Mouse (Mus musculus) midbrain, embryonic 11.5 days (tissue): Measurements from ENCODE around the gene Kifc5b. TPM values are rescaled to one million over a fixed set of nuclear protein-coding genes. Genes with fewer than 3 reads are reported as not detected.
"Not testable (repeated sequence)": the region's sequence is repeated elsewhere in the genome, so short reads cannot be mapped to it uniquely, and the experiment has no call there.

Experiments used
- ATAC-seq: fragments of 200-750 bp; cut with Nextera tagmentation; 2 replicates; pipeline ENCODE4 v1.8.0; 2017; ENCODE audit warnings: moderate TSS enrichment, moderate library complexity; ENCODE audit not compliant: low FRiP score
- DNase-seq: peaks from one replicate; pipeline ENCODE4 v3.0.0; 2015; ENCODE audit warnings: low spot score; ENCODE audit errors: missing footprints
- H3K27ac ChIP-seq: fragments of 300-500 bp; sonication (generic); 2 replicates; pipeline ENCODE4 v1.5.1; 2014; ENCODE audit warnings: low read depth, low read length
- H3K27me3 ChIP-seq: fragments of 300-500 bp; sonication (generic); 2 replicates; pipeline ENCODE4 v1.6.1; 2014; ENCODE audit warnings: mild to moderate bottlenecking, low read length, moderate library complexity, mixed read lengths; ENCODE audit not compliant: control insufficient read depth, insufficient read depth
- H3K36me3 ChIP-seq: fragments of 300-500 bp; sonication (generic); 2 replicates; pipeline ENCODE4 v1.6.1; 2014; ENCODE audit warnings: mild to moderate bottlenecking, low read length, moderate library complexity, mixed read lengths; ENCODE audit not compliant: control insufficient read depth, insufficient read depth
- H3K4me1 ChIP-seq: fragments of 300-500 bp; sonication (generic); 2 replicates; pipeline ENCODE4 v1.6.1; 2014; ENCODE audit warnings: low read length; ENCODE audit not compliant: control insufficient read depth, insufficient read depth
- H3K4me2 ChIP-seq: fragments of 300-500 bp; sonication (generic); 2 replicates; pipeline ENCODE4 v1.6.1; 2014; ENCODE audit warnings: mild to moderate bottlenecking, moderate library complexity
- H3K4me3 ChIP-seq: fragments of 300-500 bp; sonication (generic); 2 replicates; pipeline ENCODE4 v1.5.1; 2014; ENCODE audit warnings: low read depth, low read length
- H3K9ac ChIP-seq: fragments of 300-500 bp; sonication (generic); 2 replicates; pipeline ENCODE4 v1.6.1; 2014; ENCODE audit warnings: low read length
- H3K9me3 ChIP-seq: fragments of 300-500 bp; sonication (generic); 2 replicates; pipeline ENCODE4 v1.6.1; 2016; ENCODE audit warnings: low read length; ENCODE audit not compliant: control insufficient read depth
- WGBS: fragments of 180-500 bp; shearing (Covaris S2); extraction: QIAGEN DNeasy Blood & Tissue Kit; methylation state at CpG from one replicate; pipeline ENCODE4 v1.1.7; 2014; 5-methylcytosine and 5-hydroxymethylcytosine counted together
- polyA plus RNA-seq: library from polyadenylated mRNA; unstranded; fragments of >200 nt; fragmentation: Nextera tagmentation; extraction: Ambion mirVana; gene quantifications from 2 replicates; pipeline ENCODE4 v1.2.1, GENCODE M21; 2014

Kifc5b gene
- polyA plus RNA-seq, 1 experiment from 2014 or later: 6.4 TPM

- no peak overlapping the region for H3K4me3 ChIP-seq
- no peak for DNase-seq
- H3K27me3 ChIP-seq: no peaks in the 10 kb centered on the region
- 85% methylated on average over 6 of the region's 6 CpGs for WGBS
- peaks cover 11% of the 10 kb centered on the region for H3K36me3 ChIP-seq
- H3K27ac ChIP-seq: no peak overlapping the region
- H3K9ac ChIP-seq: no peak overlapping the region
- no peaks in the 10 kb centered on the region for H3K9me3 ChIP-seq
- no peak overlapping the region for H3K4me2 ChIP-seq
- ATAC-seq: no peak
- peaks cover 12% of the 10 kb centered on the region for H3K4me1 ChIP-seq
These were observed 52.4 kb downstream of the Kifc5b start for GRCm38 (mm10) chr17:26969257-26969656.

DNA sequence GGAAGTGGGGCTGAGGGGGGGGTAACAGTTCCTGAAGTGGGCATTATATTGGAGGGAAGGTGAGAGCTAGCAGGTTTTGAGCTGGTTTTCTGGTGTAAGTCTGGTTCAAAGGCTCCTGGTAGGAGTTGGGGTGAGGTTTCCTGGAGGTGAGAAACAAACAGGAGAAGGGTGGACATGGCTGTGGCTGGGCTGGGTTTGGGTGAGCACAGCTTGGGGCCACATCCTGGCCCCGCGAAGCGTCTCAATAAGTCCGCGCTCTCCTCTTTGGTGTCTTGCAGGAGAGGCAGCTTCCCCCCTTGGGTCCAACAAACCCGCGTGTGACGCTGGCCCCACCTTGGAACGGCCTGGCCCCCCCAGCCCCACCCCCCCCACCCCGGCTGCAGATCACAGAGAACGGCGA is 53.3 kb downstream of the Kifc5b start:
- ATAC-seq: no peak
- H3K9me3 ChIP-seq: no peaks in the 10 kb centered on the region
- no peaks in the 10 kb centered on the region for H3K27me3 ChIP-seq
- peaks cover 6% of the 10 kb centered on the region for H3K36me3 ChIP-seq
- no peak overlapping the region for H3K27ac ChIP-seq
- H3K4me1 ChIP-seq: peaks cover 12% of the 10 kb centered on the region
- 67% methylated on average over 12 of the region's 12 CpGs for WGBS
- H3K9ac ChIP-seq: no peak overlapping the region
- no peak overlapping the region for H3K4me3 ChIP-seq
- no peak overlapping the region for H3K4me2 ChIP-seq
- no peak for DNase-seq

DNA sequence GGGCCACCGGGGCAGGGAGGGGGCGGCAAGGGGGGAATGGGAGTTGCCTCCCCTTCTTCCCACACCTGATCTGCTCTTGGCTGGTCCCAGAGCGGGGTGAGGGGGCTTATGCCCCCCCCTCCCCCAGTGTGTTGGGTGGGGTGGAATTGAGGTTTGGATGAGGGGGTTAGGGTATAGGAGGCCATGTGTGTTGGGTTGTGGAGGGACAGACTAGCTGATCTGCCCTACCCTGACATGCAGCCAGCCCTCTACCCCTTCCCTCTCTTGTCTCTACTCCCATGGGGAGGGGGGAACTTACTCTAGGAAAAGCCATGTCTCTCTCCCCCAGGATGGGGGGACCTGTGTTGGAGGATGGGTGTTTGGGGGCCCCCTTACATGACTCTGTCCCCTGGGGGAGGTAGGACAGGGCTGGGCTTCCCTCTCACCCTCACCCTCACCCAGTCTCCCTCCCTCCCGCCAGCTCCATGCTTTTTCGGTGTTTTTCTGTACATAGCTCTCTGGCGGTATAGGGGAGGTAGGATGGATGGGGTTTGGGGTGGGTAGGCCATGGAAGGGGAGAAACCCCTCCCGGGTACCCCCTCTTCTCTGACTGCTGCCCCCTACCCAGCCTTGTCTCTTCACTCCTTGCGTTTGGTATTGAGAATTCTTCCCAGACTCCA is 54.5 kb downstream of the Kifc5b start:
- DNase-seq (no peak), ATAC-seq (no peak)
- peaks cover 15% of the 10 kb centered on the region for H3K4me1 ChIP-seq
- no peak overlapping the region for H3K27ac ChIP-seq
- H3K9me3 ChIP-seq: no peaks in the 10 kb centered on the region
- no peaks in the 10 kb centered on the region for H3K27me3 ChIP-seq
- H3K9ac ChIP-seq: no peak overlapping the region
- peaks cover 13% of the 10 kb centered on the region for H3K36me3 ChIP-seq
- H3K4me3 ChIP-seq: no peak overlapping the region
- no peak overlapping the region; the same call in 1 of the 2 replicates for H3K4me2 ChIP-seq
- WGBS: 58% methylated on average over 8 of the region's 8 CpGs

GRCm38 (mm10) chr17:26972107-26972506 is 55.2 kb downstream of the Kifc5b start:
- ATAC-seq: no peak
- Histone ChIP-seq H3K4me3 (peak overlapping the region; percentile 90), H3K27me3 (no peaks in the 10 kb centered on the region), H3K9me3 (no peaks in the 10 kb centered on the region), H3K9ac (peak overlapping the region; percentile 81), H3K4me1 (peaks cover 17% of the 10 kb centered on the region), H3K4me2 (peak overlapping the region; percentile 94), H3K36me3 (peaks cover 13% of the 10 kb centered on the region; the same call in 1 of the 2 replicates), H3K27ac (no peak overlapping the region)
- WGBS: 12% methylated on average over 3 of the region's 3 CpGs
- DNase-seq: no peak

GRCm38 (mm10) chr17:26972703-26973574 is 56.0 kb downstream of the Kifc5b start, which contains the start of gene Zbtb9:
Gene Zbtb9 (plus strand): TSS chr17:26973167.
- ATAC-seq (peak; percentile 100), DNase-seq (peak; percentile 99)
- H3K27me3 ChIP-seq: no peaks in the 10 kb centered on the region
- H3K4me3 ChIP-seq: peak within 1 kb of the TSS; percentile 90
- peak within 1 kb of the TSS; percentile 81 for H3K9ac ChIP-seq
- peak within 1 kb of the TSS; percentile 94 for H3K4me2 ChIP-seq
- peaks cover 17% of the 10 kb centered on the region for H3K4me1 ChIP-seq
- H3K36me3 ChIP-seq: peaks cover 12% of the 10 kb centered on the region; the same call in 1 of the 2 replicates
- no peaks in the 10 kb centered on the region for H3K9me3 ChIP-seq
- H3K27ac ChIP-seq: no peak within 1 kb of the TSS; the same call in 1 of the 2 replicates
- 0% methylated on average over 72 of the region's 75 CpGs for WGBS

DNA sequence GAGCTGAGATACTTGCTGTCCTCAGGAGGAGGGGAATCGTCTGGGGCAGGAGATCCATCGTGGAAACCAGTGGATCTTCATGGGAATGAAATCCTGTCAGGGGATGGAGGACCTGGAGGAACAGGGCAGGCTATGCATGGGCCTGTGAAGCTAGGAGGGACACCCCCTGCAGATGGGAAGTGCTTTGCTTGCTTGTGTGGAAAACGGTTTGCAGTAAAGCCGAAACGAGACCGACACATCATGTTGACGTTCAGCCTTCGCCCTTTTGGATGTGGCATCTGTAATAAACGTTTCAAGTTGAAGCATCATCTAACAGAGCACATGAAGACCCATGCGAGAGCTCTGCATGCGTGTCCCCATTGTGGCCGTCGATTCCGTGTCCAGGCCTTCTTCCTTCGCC is 57.7 kb downstream of the Kifc5b start:
- WGBS: 93% methylated on average over 15 of the region's 15 CpGs
- H3K36me3 ChIP-seq: peaks cover 14% of the 10 kb centered on the region; the same call in 1 of the 2 replicates
- ATAC-seq: no peak

DNA sequence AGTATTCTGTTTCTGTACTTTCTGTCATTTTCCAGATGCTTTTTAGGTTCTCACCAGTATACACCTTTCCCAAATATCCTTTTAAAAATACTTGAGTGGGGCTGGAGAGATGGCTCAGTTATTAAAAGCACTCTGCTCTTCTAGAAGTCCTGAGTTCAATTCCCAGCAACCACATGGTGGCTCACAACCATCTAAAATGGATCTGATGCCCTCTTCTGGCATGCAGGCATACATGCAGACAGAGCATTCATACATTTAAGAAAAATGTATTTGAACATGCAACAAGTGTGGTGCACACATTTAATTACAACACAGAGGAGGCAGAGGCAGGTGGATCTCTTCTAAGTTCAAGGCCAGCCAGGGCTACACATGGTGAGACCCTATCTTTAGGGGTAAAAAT is 58.5 kb downstream of the Kifc5b start:
- no peak overlapping the region for H3K9ac ChIP-seq
- no peak overlapping the region for H3K4me3 ChIP-seq
- DNase-seq (peak; percentile 49), ATAC-seq (no peak)
- H3K4me2 ChIP-seq: no peak overlapping the region
- no peaks in the 10 kb centered on the region for H3K27me3 ChIP-seq
- peaks cover 14% of the 10 kb centered on the region; the same call in 1 of the 2 replicates for H3K36me3 ChIP-seq
- no peak overlapping the region for H3K27ac ChIP-seq
- H3K9me3 ChIP-seq: no peaks in the 10 kb centered on the region
- H3K4me1 ChIP-seq: peaks cover 17% of the 10 kb centered on the region

More for the DNA sequence above, 57.7 kb downstream of the Kifc5b start:
- no peaks in the 10 kb centered on the region for H3K27me3 ChIP-seq
- DNase-seq: peak; percentile 65
- H3K9me3 ChIP-seq: no peaks in the 10 kb centered on the region
- H3K9ac ChIP-seq: no peak overlapping the region
- H3K4me1 ChIP-seq: peaks cover 17% of the 10 kb centered on the region
- H3K4me2 ChIP-seq: peak overlapping the region; percentile 94; the same call in 1 of the 2 replicates
- H3K4me3 ChIP-seq: no peak overlapping the region
- no peak overlapping the region for H3K27ac ChIP-seq

- H3K4me2 ChIP-seq, H3K27ac ChIP-seq, ATAC-seq, DNase-seq, H3K4me3 ChIP-seq, H3K9ac ChIP-seq, H3K27me3 ChIP-seq, H3K9me3 ChIP-seq: not testable (repeated sequence)
- 88% methylated on average over 6 of the region's 6 CpGs for WGBS
- peaks cover 14% of the 10 kb centered on the region; the same call in 1 of the 2 replicates for H3K36me3 ChIP-seq
- H3K4me1 ChIP-seq: peaks cover 12% of the 10 kb centered on the region
These were observed 60.5 kb downstream of the Kifc5b start for GRCm38 (mm10) chr17:26977354-26977753.

DNA sequence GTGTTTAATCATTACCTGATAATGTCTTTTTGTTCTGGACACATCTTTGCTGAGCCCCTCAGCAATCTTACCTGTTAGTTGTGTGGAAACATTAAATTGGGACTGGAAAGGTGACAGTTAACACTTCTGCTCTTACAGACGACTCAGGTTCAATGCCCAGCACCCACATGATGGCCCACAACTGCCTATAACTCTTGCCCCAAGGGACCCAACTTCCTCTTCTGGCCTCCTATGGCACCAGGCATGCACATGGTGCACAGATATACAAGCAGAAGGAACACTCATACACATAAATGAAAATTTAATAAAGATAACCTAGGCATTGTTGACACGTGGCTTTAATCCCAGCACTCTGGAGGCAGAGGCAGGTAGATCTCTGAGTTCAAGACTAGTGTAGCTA is 62.5 kb downstream of the Kifc5b start:
- ATAC-seq: no peak
- no peak overlapping the region for H3K9ac ChIP-seq
- peaks cover 14% of the 10 kb centered on the region; the same call in 1 of the 2 replicates for H3K36me3 ChIP-seq
- no peaks in the 10 kb centered on the region for H3K9me3 ChIP-seq
- no peak overlapping the region for H3K4me2 ChIP-seq
- no peaks in the 10 kb centered on the region for H3K27me3 ChIP-seq
- peaks cover 5% of the 10 kb centered on the region for H3K4me1 ChIP-seq
- 87% methylated on average over 2 of the region's 2 CpGs for WGBS
- H3K27ac ChIP-seq: no peak overlapping the region
- no peak for DNase-seq
- no peak overlapping the region for H3K4me3 ChIP-seq
